Mouse (Mus musculus) liver, adult 2 months (tissue): ENCODE results near the gene Slc7a14.

Experiments
- CTCF ChIP-seq: fragments of 200-500 bp; IDR thresholded peaks from 2 replicates; pipeline ENCODE4 v1.5.1; 2011; ENCODE audit warnings: low read depth, low read length, control low read depth
- POLR2A ChIP-seq: fragments of 200-500 bp; IDR thresholded peaks from 2 replicates; pipeline ENCODE4 v1.6.1; 2011; ENCODE audit warnings: low read length, control low read depth; ENCODE audit not compliant: insufficient read depth; ENCODE audit errors: extremely low read depth

- TF ChIP-seq POLR2A: no peak
- no peak for TF ChIP-seq CTCF
These were observed 106.2 kb downstream of the Slc7a14 start for GRCm38 (mm10) chr3:31203947-31204346.
